Mouse (Mus musculus): ENCODE data around the gene Bsn. TPM values are rescaled to one million over a fixed set of nuclear protein-coding genes. Genes with fewer than 3 reads are reported as not detected.
A peak's percentile ranks its signal among the peaks of the same experiment; 100 is the strongest.

The Bsn gene
- polyA plus RNA-seq, 1 experiment from 2014 or later, result 2.7 TPM

DNA sequence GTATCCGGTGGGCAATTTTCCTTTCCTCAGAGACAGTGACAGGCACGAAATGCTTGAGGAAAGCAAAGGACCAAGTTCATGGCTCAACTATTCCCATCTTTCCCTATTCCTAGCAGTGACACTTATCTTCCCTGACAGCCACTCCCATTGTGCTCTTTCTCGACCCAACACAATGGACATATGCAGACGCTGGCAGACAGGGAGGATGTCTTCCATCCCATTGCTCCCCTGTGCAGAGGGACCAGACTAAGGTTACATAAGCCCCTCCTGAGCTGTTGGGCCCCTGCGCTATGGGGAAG lies 747 bp downstream of the Bsn start:
- Histone ChIP-seq H3K4me3 (ENCODE audit: low read depth, low read length) (peak overlapping the region; percentile 59), H3K4me2 (replicated peaks; ENCODE audit: low read depth, low read length) (peak overlapping the region; percentile 96), H3K4me1 (ENCODE audit: control insufficient read depth, insufficient read depth, low read length) (peaks cover 3% of the 10 kb centered on the region; the same call in 1 of the 2 replicates), H3K27ac (ENCODE audit: low read length) (no peak overlapping the region), H3K9ac (replicated peaks; ENCODE audit: low read depth, low read length) (no peak overlapping the region), H3K9me3 (ENCODE audit: control insufficient read depth, low read depth, low read length) (no peaks in the 10 kb centered on the region), H3K27me3 (ENCODE audit: control insufficient read depth, insufficient read depth, low read length) (no peaks in the 10 kb centered on the region), H3K36me3 (ENCODE audit: control insufficient read depth, insufficient read depth, low read length) (no peaks in the 10 kb centered on the region)
- 49% methylated on average over 5 of the region's 5 CpGs for WGBS
- no peak for ATAC-seq (ENCODE audit: insufficient number of reproducible peaks, insufficient read depth, low FRiP score, low read depth)

DNA sequence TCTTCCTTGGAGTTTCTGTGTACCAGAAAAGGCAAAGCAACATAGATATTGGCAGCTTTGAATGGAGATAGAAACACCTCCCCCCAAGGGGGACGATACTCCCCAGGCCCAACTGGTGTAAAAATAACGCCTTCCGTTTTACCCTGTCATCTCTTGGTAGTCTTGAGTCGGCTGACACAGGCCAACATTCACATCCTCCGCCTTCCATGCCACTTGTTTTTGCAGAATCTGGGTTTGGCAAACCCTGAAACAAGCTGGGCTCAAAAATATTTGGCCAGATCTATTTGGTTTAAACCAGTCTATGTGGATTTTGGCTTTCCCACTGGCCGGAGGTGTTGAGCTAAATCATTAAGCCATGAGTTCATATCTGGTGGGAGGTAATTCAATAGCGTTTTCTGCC lies 1.2 kb downstream of the Bsn start:
- H3K27ac ChIP-seq (ENCODE audit: low read length), result no peak overlapping the region
- H3K4me3 ChIP-seq (ENCODE audit: low read depth, low read length), result no peak overlapping the region
- ATAC-seq (ENCODE audit: insufficient number of reproducible peaks, insufficient read depth, low FRiP score, low read depth), result no peak
- no peaks in the 10 kb centered on the region for H3K36me3 ChIP-seq (ENCODE audit: control insufficient read depth, insufficient read depth, low read length)
- no peak overlapping the region for H3K4me2 ChIP-seq (replicated peaks; ENCODE audit: low read depth, low read length)
- H3K27me3 ChIP-seq (ENCODE audit: control insufficient read depth, insufficient read depth, low read length), result no peaks in the 10 kb centered on the region
- 84% methylated on average over 7 of the region's 7 CpGs for WGBS
- H3K9ac ChIP-seq (replicated peaks; ENCODE audit: low read depth, low read length), result no peak overlapping the region
- H3K9me3 ChIP-seq (ENCODE audit: control insufficient read depth, low read depth, low read length), result no peaks in the 10 kb centered on the region
- H3K4me1 ChIP-seq (ENCODE audit: control insufficient read depth, insufficient read depth, low read length), result peaks cover 3% of the 10 kb centered on the region; the same call in 1 of the 2 replicates

DNA sequence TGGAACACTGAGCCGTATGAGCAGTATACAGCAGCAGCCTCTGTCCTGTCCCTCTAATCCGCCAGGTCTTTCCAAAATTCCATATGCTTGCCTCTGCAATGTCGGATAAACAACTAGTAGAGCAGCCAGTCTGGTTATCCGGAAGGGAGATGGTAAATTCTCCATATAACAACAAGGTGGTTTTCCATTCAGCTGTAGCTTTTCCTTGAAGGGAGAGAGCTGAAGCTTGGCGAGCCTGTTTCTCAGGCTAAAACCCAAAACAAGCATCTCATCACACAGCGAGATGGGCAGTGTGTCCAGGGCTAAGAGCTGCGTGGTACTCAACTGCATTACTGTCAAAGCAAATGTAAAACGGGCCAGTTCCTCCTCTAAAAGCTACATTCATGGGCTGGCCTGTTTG lies 1.7 kb downstream of the Bsn start:
- 77% methylated on average over 8 of the region's 8 CpGs for WGBS
- H3K4me1 ChIP-seq (ENCODE audit: control insufficient read depth, insufficient read depth, low read length), result peaks cover 3% of the 10 kb centered on the region; the same call in 1 of the 2 replicates

DNA sequence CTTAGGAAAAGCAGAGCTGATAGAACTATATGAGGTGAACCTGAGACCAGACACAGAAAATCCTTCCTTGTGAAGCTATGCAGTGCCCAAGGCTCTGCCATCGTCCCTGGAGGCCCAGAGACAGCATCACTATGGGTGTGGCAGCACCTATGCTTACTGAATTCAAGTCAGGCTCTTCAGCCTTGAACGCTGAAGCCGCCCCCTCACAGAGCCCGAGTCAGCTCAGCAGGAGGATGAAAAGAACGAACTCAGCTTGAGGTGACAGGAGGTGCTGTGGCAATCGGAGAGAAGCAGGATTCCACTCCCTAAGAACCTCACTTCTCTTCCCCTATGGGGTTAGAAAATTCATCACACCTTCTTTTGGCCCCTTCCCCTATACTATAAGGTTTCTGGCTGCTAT lies 2.6 kb downstream of the Bsn start:
- Histone ChIP-seq H3K27ac (ENCODE audit: low read length) (no peak overlapping the region), H3K4me2 (replicated peaks; ENCODE audit: low read depth, low read length) (no peak overlapping the region), H3K4me3 (ENCODE audit: low read depth, low read length) (no peak overlapping the region), H3K9ac (replicated peaks; ENCODE audit: low read depth, low read length) (no peak overlapping the region), H3K9me3 (ENCODE audit: control insufficient read depth, low read depth, low read length) (no peaks in the 10 kb centered on the region), H3K36me3 (ENCODE audit: control insufficient read depth, insufficient read depth, low read length) (no peaks in the 10 kb centered on the region), H3K4me1 (ENCODE audit: control insufficient read depth, insufficient read depth, low read length) (peaks cover 3% of the 10 kb centered on the region; the same call in 1 of the 2 replicates), H3K27me3 (ENCODE audit: control insufficient read depth, insufficient read depth, low read length) (no peaks in the 10 kb centered on the region)
- no peak for ATAC-seq (ENCODE audit: insufficient number of reproducible peaks, insufficient read depth, low FRiP score, low read depth)
- WGBS, result 21% methylated on average over 6 of the region's 6 CpGs

More for the DNA sequence above, 1.7 kb downstream of the Bsn start:
- Histone ChIP-seq H3K4me3 (ENCODE audit: low read depth, low read length) (no peak overlapping the region), H3K27ac (ENCODE audit: low read length) (no peak overlapping the region), H3K36me3 (ENCODE audit: control insufficient read depth, insufficient read depth, low read length) (no peaks in the 10 kb centered on the region), H3K4me2 (replicated peaks; ENCODE audit: low read depth, low read length) (no peak overlapping the region), H3K27me3 (ENCODE audit: control insufficient read depth, insufficient read depth, low read length) (no peaks in the 10 kb centered on the region), H3K9ac (replicated peaks; ENCODE audit: low read depth, low read length) (no peak overlapping the region), H3K9me3 (ENCODE audit: control insufficient read depth, low read depth, low read length) (no peaks in the 10 kb centered on the region)
- no peak for ATAC-seq (ENCODE audit: insufficient number of reproducible peaks, insufficient read depth, low FRiP score, low read depth)

DNA sequence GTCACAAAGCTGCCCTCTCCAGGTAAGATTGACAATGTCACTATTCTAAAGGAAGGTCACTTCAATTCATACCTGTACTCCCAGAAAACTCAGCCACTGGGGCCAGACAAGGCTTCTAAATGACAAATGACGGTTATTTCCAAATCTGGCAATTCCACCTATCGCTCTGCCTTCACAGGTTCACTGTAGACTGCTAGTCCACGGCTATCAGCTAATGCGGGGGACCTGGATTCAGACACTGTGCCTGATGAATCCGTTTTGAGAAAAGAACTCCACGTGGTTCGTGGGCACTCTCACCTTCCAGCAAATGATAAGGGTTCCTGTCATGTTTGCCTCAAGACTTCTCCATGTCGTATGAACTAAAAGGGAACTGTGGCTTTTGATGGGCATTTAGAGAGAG lies 4.4 kb downstream of the Bsn start:
- no peak for ATAC-seq (ENCODE audit: insufficient number of reproducible peaks, insufficient read depth, low FRiP score, low read depth)
- H3K27ac ChIP-seq (ENCODE audit: low read length), result no peak overlapping the region
- H3K27me3 ChIP-seq (ENCODE audit: control insufficient read depth, insufficient read depth, low read length), result no peaks in the 10 kb centered on the region
- no peak overlapping the region for H3K4me3 ChIP-seq (ENCODE audit: low read depth, low read length)
- H3K4me2 ChIP-seq (replicated peaks; ENCODE audit: low read depth, low read length), result no peak overlapping the region
- H3K9ac ChIP-seq (replicated peaks; ENCODE audit: low read depth, low read length), result no peak overlapping the region
- H3K4me1 ChIP-seq (ENCODE audit: control insufficient read depth, insufficient read depth, low read length), result peaks cover 3% of the 10 kb centered on the region; the same call in 1 of the 2 replicates
- H3K36me3 ChIP-seq (ENCODE audit: control insufficient read depth, insufficient read depth, low read length), result no peaks in the 10 kb centered on the region
- H3K9me3 ChIP-seq (ENCODE audit: control insufficient read depth, low read depth, low read length), result no peaks in the 10 kb centered on the region
- 80% methylated on average over 8 of the region's 8 CpGs for WGBS

DNA sequence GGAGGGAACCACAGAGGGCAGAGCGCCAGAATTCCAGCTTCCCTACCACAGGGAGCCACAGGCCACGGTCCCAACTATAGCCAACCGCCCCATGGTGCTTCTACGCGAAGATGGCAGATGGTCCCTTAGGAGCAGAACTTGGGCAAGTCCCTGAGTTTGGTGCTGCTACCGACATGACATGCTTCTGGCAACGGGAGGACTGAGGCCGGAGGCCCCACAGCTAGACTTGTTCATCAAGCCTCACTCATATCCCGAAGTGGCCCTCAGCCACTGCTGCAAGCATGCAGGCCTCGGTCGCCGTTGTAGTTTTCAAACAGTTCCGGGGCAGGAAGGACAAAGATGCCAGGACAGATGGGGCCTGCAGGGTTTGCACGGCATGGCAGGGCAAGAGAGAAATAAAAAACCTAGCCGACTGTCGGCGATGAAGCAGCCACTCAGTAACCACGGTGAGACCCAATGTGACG lies 6.6 kb downstream of the Bsn start:
- Histone ChIP-seq H3K4me3 (ENCODE audit: low read depth, low read length) (no peak overlapping the region), H3K36me3 (ENCODE audit: control insufficient read depth, insufficient read depth, low read length) (no peaks in the 10 kb centered on the region), H3K4me2 (replicated peaks; ENCODE audit: low read depth, low read length) (no peak overlapping the region), H3K9ac (replicated peaks; ENCODE audit: low read depth, low read length) (no peak overlapping the region), H3K9me3 (ENCODE audit: control insufficient read depth, low read depth, low read length) (no peaks in the 10 kb centered on the region), H3K27me3 (ENCODE audit: control insufficient read depth, insufficient read depth, low read length) (no peaks in the 10 kb centered on the region), H3K27ac (ENCODE audit: low read length) (no peak overlapping the region), H3K4me1 (ENCODE audit: control insufficient read depth, insufficient read depth, low read length) (no peaks in the 10 kb centered on the region)
- 92% methylated on average over 19 of the region's 19 CpGs for WGBS
- ATAC-seq (ENCODE audit: insufficient number of reproducible peaks, insufficient read depth, low FRiP score, low read depth), result no peak

DNA sequence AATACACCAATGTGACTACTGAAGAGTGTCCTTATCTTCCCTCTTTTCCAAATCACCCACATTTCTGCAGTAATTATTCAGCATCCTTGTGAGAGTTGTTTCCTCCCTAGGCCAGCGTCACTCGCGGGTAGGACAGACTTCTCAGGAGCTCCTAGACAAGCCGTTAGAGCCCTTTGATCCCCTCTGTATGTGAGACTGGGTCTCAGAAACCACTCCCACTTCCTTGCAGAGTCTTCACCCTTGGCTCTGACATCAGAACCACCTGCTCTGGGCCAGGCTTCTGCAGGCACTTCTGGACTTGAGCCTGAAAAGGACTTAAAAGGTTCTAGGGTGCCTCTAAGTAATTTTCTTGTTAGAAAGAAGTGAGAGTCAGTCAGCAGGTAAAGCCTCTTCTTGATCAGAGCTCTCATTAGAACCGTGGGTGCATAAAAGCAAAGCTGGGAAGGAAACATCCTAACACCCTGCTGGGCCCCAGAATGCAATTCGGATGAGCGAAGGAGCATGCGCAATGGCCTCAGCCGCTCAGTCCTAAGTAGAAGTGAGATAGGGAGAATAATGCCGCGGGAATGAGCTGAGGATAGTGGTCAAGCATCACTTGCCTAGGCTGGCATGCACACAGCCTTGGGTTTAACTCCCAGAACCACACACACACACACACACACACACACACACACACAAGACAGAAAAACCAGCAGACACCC lies 7.2 kb downstream of the Bsn start:
- no peak overlapping the region for H3K27ac ChIP-seq (ENCODE audit: low read length)
- no peak overlapping the region for H3K4me2 ChIP-seq (replicated peaks; ENCODE audit: low read depth, low read length)
- no peaks in the 10 kb centered on the region for H3K4me1 ChIP-seq (ENCODE audit: control insufficient read depth, insufficient read depth, low read length)
- 66% methylated on average over 11 of the region's 11 CpGs for WGBS
- ATAC-seq (ENCODE audit: insufficient number of reproducible peaks, insufficient read depth, low FRiP score, low read depth), result no peak
- no peak overlapping the region for H3K9ac ChIP-seq (replicated peaks; ENCODE audit: low read depth, low read length)
- no peaks in the 10 kb centered on the region for H3K27me3 ChIP-seq (ENCODE audit: control insufficient read depth, insufficient read depth, low read length)
- H3K9me3 ChIP-seq (ENCODE audit: control insufficient read depth, low read depth, low read length), result no peaks in the 10 kb centered on the region
- H3K36me3 ChIP-seq (ENCODE audit: control insufficient read depth, insufficient read depth, low read length), result no peaks in the 10 kb centered on the region
- H3K4me3 ChIP-seq (ENCODE audit: low read depth, low read length), result no peak overlapping the region

DNA sequence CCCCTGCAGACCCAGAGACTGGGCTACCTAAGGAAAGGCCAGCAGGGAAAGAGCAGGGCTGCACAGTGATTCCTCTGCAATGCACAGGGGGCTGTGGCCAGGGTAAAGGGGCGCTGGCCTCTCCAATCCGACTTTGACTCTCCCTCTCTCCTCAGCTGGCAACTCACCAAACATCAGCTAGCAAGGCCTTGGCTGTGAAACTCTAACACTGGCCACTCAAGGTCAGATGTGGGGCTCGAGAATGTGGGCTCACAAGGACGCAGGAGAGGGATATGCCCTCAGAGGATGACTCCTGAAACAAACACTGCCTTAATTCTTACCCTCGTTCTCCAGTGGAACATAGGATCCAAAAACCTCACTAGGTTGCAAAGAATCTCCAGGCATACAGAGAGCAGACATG lies 11.8 kb downstream of the Bsn start:
- H3K9ac ChIP-seq (replicated peaks; ENCODE audit: low read depth, low read length), result no peak overlapping the region
- H3K27me3 ChIP-seq (ENCODE audit: control insufficient read depth, insufficient read depth, low read length), result no peaks in the 10 kb centered on the region
- no peaks in the 10 kb centered on the region for H3K4me1 ChIP-seq (ENCODE audit: control insufficient read depth, insufficient read depth, low read length)
- ATAC-seq (ENCODE audit: insufficient number of reproducible peaks, insufficient read depth, low FRiP score, low read depth), result no peak
- 68% methylated on average over 5 of the region's 5 CpGs for WGBS
- no peak overlapping the region for H3K4me2 ChIP-seq (replicated peaks; ENCODE audit: low read depth, low read length)
- H3K9me3 ChIP-seq (ENCODE audit: control insufficient read depth, low read depth, low read length), result no peaks in the 10 kb centered on the region
- no peak overlapping the region for H3K4me3 ChIP-seq (ENCODE audit: low read depth, low read length)
- H3K36me3 ChIP-seq (ENCODE audit: control insufficient read depth, insufficient read depth, low read length), result no peaks in the 10 kb centered on the region
- H3K27ac ChIP-seq (ENCODE audit: low read length), result no peak overlapping the region
